Mouse (Mus musculus) hindbrain, embryonic 13.5 days (tissue): ENCODE measurements around the gene Adat1. TPM values are rescaled to one million over a fixed set of nuclear protein-coding genes. Genes with fewer than 3 reads are reported as not detected.

Experiments used
- ATAC-seq: fragments of 200-750 bp; cut with Nextera tagmentation; 2 replicates; pipeline ENCODE4 v1.8.0; 2017; ENCODE audit warnings: moderate TSS enrichment; ENCODE audit not compliant: low FRiP score
- H3K27ac ChIP-seq: fragments of 300-500 bp; sonication (generic); 2 replicates; pipeline ENCODE4 v1.5.1; 2015; ENCODE audit warnings: inconsistent platforms, mild to moderate bottlenecking, moderate library complexity
- H3K27me3 ChIP-seq: fragments of 300-500 bp; sonication (generic); 2 replicates; pipeline ENCODE4 v1.6.1; 2015; ENCODE audit warnings: mild to moderate bottlenecking, inconsistent platforms
- H3K36me3 ChIP-seq: fragments of 300-500 bp; sonication (generic); 2 replicates; pipeline ENCODE4 v1.6.1; 2015; ENCODE audit warnings: mild to moderate bottlenecking, inconsistent platforms
- H3K4me1 ChIP-seq: fragments of 300-500 bp; sonication (generic); replicated peaks from 2 replicates; pipeline ENCODE4 v1.6.1; 2015; ENCODE audit warnings: inconsistent platforms
- H3K4me2 ChIP-seq: fragments of 300-500 bp; sonication (generic); 2 replicates; pipeline ENCODE4 v1.6.1; 2015; ENCODE audit warnings: inconsistent platforms, mild to moderate bottlenecking, moderate library complexity
- H3K4me3 ChIP-seq: fragments of 300-500 bp; sonication (generic); 2 replicates; pipeline ENCODE4 v1.5.1; 2015; ENCODE audit warnings: mild to moderate bottlenecking, inconsistent platforms
- H3K9ac ChIP-seq: fragments of 300-500 bp; sonication (generic); 2 replicates; pipeline ENCODE4 v1.6.1; 2015; ENCODE audit warnings: mild to moderate bottlenecking, inconsistent platforms
- H3K9me3 ChIP-seq: fragments of 300-500 bp; sonication (generic); 2 replicates; pipeline ENCODE4 v1.6.1; 2016; ENCODE audit warnings: inconsistent platforms
- WGBS: fragments of 180-500 bp; shearing (Covaris S2); methylation state at CpG from one replicate; pipeline ENCODE4 v1.1.7; 2015; 5-methylcytosine and 5-hydroxymethylcytosine counted together
- polyA plus RNA-seq: library from polyadenylated mRNA; unstranded; fragments of >200 nt; fragmentation: Nextera tagmentation; extraction: Ambion mirVana; gene quantifications from 2 replicates; pipeline ENCODE4 v1.2.1, GENCODE M21; 2015

Gene Adat1
- 8.1 and 8.5 TPM in 2 replicates for polyA plus RNA-seq

- 6% methylated on average over 32 of the region's 33 CpGs for WGBS
- no peaks in the 10 kb centered on the region for H3K27me3 ChIP-seq
- H3K36me3 ChIP-seq = peaks cover 56% of the 10 kb centered on the region
- H3K27ac ChIP-seq = peak within 1 kb of the TSS; percentile 67
- ATAC-seq = peak; percentile 96
- peak within 1 kb of the TSS; percentile 74 for H3K4me2 ChIP-seq
- H3K4me3 ChIP-seq = peak within 1 kb of the TSS; percentile 81
- no peaks in the 10 kb centered on the region for H3K9me3 ChIP-seq
- H3K4me1 ChIP-seq = peaks cover 8% of the 10 kb centered on the region
- H3K9ac ChIP-seq = peak within 1 kb of the TSS; percentile 88
Measured at GRCm38 (mm10) chr8:111992013-111992702, at the start of gene Adat1. Adat1 (minus strand) TSS chr8:111992302.

- 89% methylated on average over 18 of the region's 18 CpGs for WGBS
- no peak overlapping the region for H3K4me2 ChIP-seq
- H3K36me3 ChIP-seq = no peaks in the 10 kb centered on the region
- ATAC-seq = no peak
- no peaks in the 10 kb centered on the region for H3K9me3 ChIP-seq
- no peaks in the 10 kb centered on the region for H3K27me3 ChIP-seq
- no peak overlapping the region for H3K4me3 ChIP-seq
- H3K27ac ChIP-seq = no peak overlapping the region
- no peaks in the 10 kb centered on the region; the same call in 1 of the 2 replicates for H3K4me1 ChIP-seq
- no peak overlapping the region for H3K9ac ChIP-seq
Measured at GRCm38 (mm10) chr8:112037521-112037920, 45.4 kb upstream of the Adat1 start.

GRCm38 (mm10) chr8:112034603-112035002 is 42.5 kb upstream of the Adat1 start:
- Histone ChIP-seq H3K4me2 (no peak overlapping the region), H3K27ac (no peak overlapping the region), H3K9ac (no peak overlapping the region), H3K9me3 (no peaks in the 10 kb centered on the region), H3K4me1 (no peaks in the 10 kb centered on the region; the same call in 1 of the 2 replicates), H3K4me3 (no peak overlapping the region), H3K36me3 (no peaks in the 10 kb centered on the region), H3K27me3 (no peaks in the 10 kb centered on the region)
- WGBS = 18% methylated on average over 8 of the region's 8 CpGs
- ATAC-seq = no peak

- Histone ChIP-seq H3K9me3 (no peaks in the 10 kb centered on the region), H3K36me3 (no peaks in the 10 kb centered on the region), H3K4me3 (no peak overlapping the region), H3K9ac (no peak overlapping the region), H3K4me2 (no peak overlapping the region), H3K4me1 (no peaks in the 10 kb centered on the region; the same call in 1 of the 2 replicates), H3K27ac (no peak overlapping the region), H3K27me3 (no peaks in the 10 kb centered on the region)
- 41% methylated on average over 7 of the region's 7 CpGs for WGBS
- ATAC-seq = no peak
Measured at GRCm38 (mm10) chr8:112033071-112033470, 41.0 kb upstream of the Adat1 start.

- H3K4me1 ChIP-seq = no peaks in the 10 kb centered on the region; the same call in 1 of the 2 replicates
- no peaks in the 10 kb centered on the region for H3K9me3 ChIP-seq
- H3K4me3 ChIP-seq = no peak overlapping the region
- no peak overlapping the region for H3K9ac ChIP-seq
- H3K36me3 ChIP-seq = no peaks in the 10 kb centered on the region
- no peak overlapping the region for H3K27ac ChIP-seq
- no peak for ATAC-seq
- no peak overlapping the region for H3K4me2 ChIP-seq
- H3K27me3 ChIP-seq = no peaks in the 10 kb centered on the region
- 58% methylated on average over 6 of the region's 6 CpGs for WGBS
Measured at GRCm38 (mm10) chr8:112030663-112031062, 38.6 kb upstream of the Adat1 start.

- no peaks in the 10 kb centered on the region for H3K36me3 ChIP-seq
- ATAC-seq = no peak
- no peak overlapping the region for H3K9ac ChIP-seq
- no peak overlapping the region for H3K4me3 ChIP-seq
- H3K4me1 ChIP-seq = no peaks in the 10 kb centered on the region; the same call in 1 of the 2 replicates
- no peak overlapping the region for H3K27ac ChIP-seq
- no peaks in the 10 kb centered on the region for H3K27me3 ChIP-seq
- WGBS = 92% methylated on average over 7 of the region's 7 CpGs
- no peak overlapping the region for H3K4me2 ChIP-seq
- H3K9me3 ChIP-seq = no peaks in the 10 kb centered on the region
Measured at GRCm38 (mm10) chr8:112029455-112029854, 37.4 kb upstream of the Adat1 start.

- ATAC-seq = no peak
- no peak within 1 kb of the TSS for H3K27ac ChIP-seq
- H3K9ac ChIP-seq = no peak within 1 kb of the TSS
- H3K36me3 ChIP-seq = peaks cover 42% of the 10 kb centered on the region
- no peaks in the 10 kb centered on the region for H3K27me3 ChIP-seq
- H3K4me3 ChIP-seq = no peak within 1 kb of the TSS
- peaks cover 24% of the 10 kb centered on the region for H3K4me1 ChIP-seq
- no peaks in the 10 kb centered on the region for H3K9me3 ChIP-seq
- H3K4me2 ChIP-seq = no peak within 1 kb of the TSS
- 94% methylated on average over 11 of the region's 11 CpGs for WGBS
Measured at GRCm38 (mm10) chr8:112014936-112015335, 22.8 kb upstream of the Adat1 start, which contains the start of gene Gm6793. Gm6793 (minus strand) TSS chr8:112015036.

- Histone ChIP-seq H3K27me3 (no peaks in the 10 kb centered on the region), H3K9me3 (no peaks in the 10 kb centered on the region), H3K4me2 (peak overlapping the region; percentile 83), H3K4me3 (peak overlapping the region; percentile 96), H3K36me3 (peaks cover 13% of the 10 kb centered on the region), H3K4me1 (peaks cover 29% of the 10 kb centered on the region), H3K27ac (peak overlapping the region; percentile 89), H3K9ac (peak overlapping the region; percentile 97)
- ATAC-seq = peak; percentile 8
- under 1% methylated on average over 40 of the region's 40 CpGs for WGBS
Measured at GRCm38 (mm10) chr8:112011816-112012242, 19.7 kb upstream of the Adat1 start.

GRCm38 (mm10) chr8:112010997-112011815 is 19.1 kb upstream of the Adat1 start, which contains the start of the genes Kars and Terf2ip:
Kars (minus strand) TSS chr8:112011323.
Terf2ip (plus strand) TSS chr8:112011398.
- Histone ChIP-seq H3K4me3 (peak within 1 kb of the TSS; percentile 96), H3K36me3 (peaks cover 6% of the 10 kb centered on the region), H3K4me2 (peak within 1 kb of the TSS; percentile 83), H3K9me3 (no peaks in the 10 kb centered on the region), H3K9ac (peak within 1 kb of the TSS; percentile 97), H3K27ac (peak within 1 kb of the TSS; percentile 89), H3K4me1 (peaks cover 29% of the 10 kb centered on the region), H3K27me3 (no peaks in the 10 kb centered on the region)
- WGBS = under 1% methylated on average over 61 of the region's 61 CpGs
- ATAC-seq = peak; percentile 93

- H3K4me1 ChIP-seq = peaks cover 25% of the 10 kb centered on the region
- WGBS = 95% methylated on average over 7 of the region's 7 CpGs
- H3K9ac ChIP-seq = no peak overlapping the region
- H3K9me3 ChIP-seq = no peaks in the 10 kb centered on the region
- no peak overlapping the region for H3K4me3 ChIP-seq
- H3K27me3 ChIP-seq = no peaks in the 10 kb centered on the region
- H3K27ac ChIP-seq = no peak overlapping the region
- no peak for ATAC-seq
- H3K4me2 ChIP-seq = 0 out of 2 replicates have a peak overlapping the region, but pooled peaks have one; percentile 83
- peaks cover 13% of the 10 kb centered on the region for H3K36me3 ChIP-seq
Measured at GRCm38 (mm10) chr8:112009558-112009957, 17.5 kb upstream of the Adat1 start.

GRCm38 (mm10) chr8:112007669-112008068 is 15.6 kb upstream of the Adat1 start:
- H3K9ac ChIP-seq = no peak overlapping the region
- H3K27me3 ChIP-seq = no peaks in the 10 kb centered on the region
- 94% methylated on average over 2 of the region's 2 CpGs for WGBS
- no peak overlapping the region for H3K27ac ChIP-seq
- peaks cover 18% of the 10 kb centered on the region for H3K4me1 ChIP-seq
- H3K4me2 ChIP-seq = no peak overlapping the region
- ATAC-seq = no peak
- no peaks in the 10 kb centered on the region for H3K9me3 ChIP-seq
- peaks cover 29% of the 10 kb centered on the region for H3K36me3 ChIP-seq
- H3K4me3 ChIP-seq = no peak overlapping the region

- Histone ChIP-seq H3K27ac (no peak overlapping the region), H3K36me3 (peaks cover 50% of the 10 kb centered on the region), H3K9ac (no peak overlapping the region), H3K4me3 (no peak overlapping the region), H3K4me2 (no peak overlapping the region), H3K27me3 (no peaks in the 10 kb centered on the region), H3K4me1 (peaks cover 11% of the 10 kb centered on the region), H3K9me3 (no peaks in the 10 kb centered on the region)
- ATAC-seq = no peak
- WGBS = 94% methylated on average over 6 of the region's 6 CpGs
Measured at GRCm38 (mm10) chr8:112005601-112006000, 13.5 kb upstream of the Adat1 start.
